Mouse (Mus musculus): ENCODE measurements around the gene Abcg8. TPM values are rescaled to one million over a fixed set of nuclear protein-coding genes. Genes with fewer than 3 reads are reported as not detected.
A peak's percentile ranks its signal among the peaks of the same experiment; 100 is the strongest.

The Abcg8 gene
- polyA plus RNA-seq, 1 experiment from 2014 or later: 0.10 TPM

DNA sequence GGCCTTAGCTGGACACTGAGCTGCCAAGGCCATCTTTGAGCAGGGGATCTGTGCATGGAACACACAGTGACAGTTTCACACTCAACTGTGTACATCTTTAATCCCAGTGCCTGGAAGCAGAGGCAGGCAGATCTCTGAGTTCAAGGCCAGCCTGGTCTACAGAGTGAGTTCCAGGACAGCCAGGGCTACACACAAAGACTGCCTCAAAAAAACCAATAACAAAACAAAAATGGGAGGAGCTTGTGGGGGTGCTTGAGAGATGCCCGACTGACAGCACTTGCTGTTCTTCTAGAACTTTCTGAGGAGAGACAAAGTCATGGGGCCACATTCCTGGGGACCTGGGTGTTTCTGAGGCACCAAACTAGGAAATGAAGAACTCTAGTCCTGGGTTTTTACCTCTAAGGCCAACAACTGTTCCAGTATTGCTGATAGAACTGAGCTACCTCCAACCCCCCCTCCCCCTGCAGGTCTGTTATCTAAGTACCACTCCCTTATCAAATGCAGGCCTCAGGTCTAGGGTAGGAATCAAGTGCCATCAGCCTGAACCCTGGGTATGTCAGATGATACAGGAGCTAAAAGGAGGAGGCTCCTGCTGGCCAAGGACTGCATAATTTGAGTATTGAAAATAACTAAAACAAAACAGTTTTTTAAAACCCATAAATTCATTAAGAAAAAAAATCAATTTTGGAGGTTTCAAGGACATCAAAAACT lies 52.3 kb downstream of the Abcg8 start:
- H3K36me3 ChIP-seq (ENCODE audit: control insufficient read depth, insufficient read depth, low read length): peaks cover 22% of the 10 kb centered on the region
- 64% methylated on average over 1 of the region's 1 CpGs for WGBS
- peak overlapping the region; percentile 35 for H3K4me2 ChIP-seq
- peak overlapping the region; percentile 70 for H3K27ac ChIP-seq (ENCODE audit: low read depth, low read length)
- H3K4me3 ChIP-seq (ENCODE audit: low read depth, low read length): no peak overlapping the region
- H3K4me1 ChIP-seq (replicated peaks; ENCODE audit: control insufficient read depth, insufficient read depth, low read length): peaks cover 12% of the 10 kb centered on the region
- H3K27me3 ChIP-seq (replicated peaks; ENCODE audit: control insufficient read depth, insufficient read depth, low read length): no peaks in the 10 kb centered on the region
- no peak overlapping the region; the same call in 1 of the 2 replicates for H3K9ac ChIP-seq (ENCODE audit: low read depth, low read length)
- DNase-seq (ENCODE audit: low spot score) (no peak), ATAC-seq (replicated peaks; ENCODE audit: low FRiP score) (peak; percentile 98)
- no peaks in the 10 kb centered on the region for H3K9me3 ChIP-seq (ENCODE audit: control insufficient read depth, low read length)

DNA sequence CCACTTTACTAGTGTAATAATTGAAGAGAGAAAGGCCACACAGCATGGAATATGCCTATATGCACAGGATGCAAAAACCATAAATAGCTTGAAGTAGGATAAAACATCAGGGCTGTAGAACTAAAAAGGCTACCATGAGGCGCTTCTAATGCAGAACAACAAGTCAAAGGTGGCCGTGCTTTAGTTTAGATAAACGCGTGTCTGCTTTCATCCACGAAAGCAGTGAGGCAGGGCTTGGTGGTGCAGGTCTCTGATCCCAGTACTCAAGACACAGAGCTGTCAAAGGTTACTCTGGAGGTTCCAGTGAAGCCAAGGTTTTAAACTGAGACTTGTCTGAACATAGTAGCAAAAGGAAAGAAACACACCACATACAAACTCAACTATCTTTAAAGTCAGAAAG lies 53.0 kb downstream of the Abcg8 start:
- Histone ChIP-seq H3K27me3 (replicated peaks; ENCODE audit: control insufficient read depth, insufficient read depth, low read length) (no peaks in the 10 kb centered on the region), H3K9ac (ENCODE audit: low read depth, low read length) (no peak overlapping the region), H3K4me3 (ENCODE audit: low read depth, low read length) (no peak overlapping the region), H3K4me2 (peak overlapping the region; percentile 33; the same call in 1 of the 2 replicates), H3K27ac (ENCODE audit: low read depth, low read length) (peak overlapping the region; percentile 64), H3K36me3 (ENCODE audit: control insufficient read depth, insufficient read depth, low read length) (peaks cover 18% of the 10 kb centered on the region), H3K4me1 (replicated peaks; ENCODE audit: control insufficient read depth, insufficient read depth, low read length) (peaks cover 12% of the 10 kb centered on the region), H3K9me3 (ENCODE audit: control insufficient read depth, low read length) (no peaks in the 10 kb centered on the region)
- WGBS: 69% methylated on average over 5 of the region's 5 CpGs
- no peak for DNase-seq (ENCODE audit: low spot score)
- ATAC-seq (replicated peaks; ENCODE audit: low FRiP score): peak; percentile 51

DNA sequence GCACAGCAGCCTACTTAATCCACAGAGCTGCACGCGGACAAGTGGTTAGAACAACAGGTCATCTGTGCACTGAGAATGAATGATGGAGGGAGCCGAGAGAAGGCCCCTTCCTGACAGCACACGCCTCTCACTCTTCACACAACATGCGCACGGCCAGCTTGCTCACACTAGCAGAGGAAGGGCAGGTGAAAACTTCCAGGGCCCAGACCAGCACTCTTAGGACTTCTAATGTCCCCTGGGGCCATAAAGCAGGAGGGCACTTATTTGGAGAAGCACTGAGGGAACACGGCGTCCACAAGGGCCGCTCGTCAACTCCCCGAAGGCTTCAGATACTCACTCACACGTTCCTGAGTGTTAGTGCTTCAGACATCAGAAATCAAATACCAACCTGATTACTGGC lies 55.3 kb downstream of the Abcg8 start:
- Histone ChIP-seq H3K36me3 (ENCODE audit: control insufficient read depth, insufficient read depth, low read length) (peaks cover 10% of the 10 kb centered on the region), H3K4me1 (replicated peaks; ENCODE audit: control insufficient read depth, insufficient read depth, low read length) (peaks cover 12% of the 10 kb centered on the region), H3K4me2 (no peak overlapping the region), H3K4me3 (ENCODE audit: low read depth, low read length) (no peak overlapping the region), H3K27me3 (replicated peaks; ENCODE audit: control insufficient read depth, insufficient read depth, low read length) (no peaks in the 10 kb centered on the region), H3K9me3 (ENCODE audit: control insufficient read depth, low read length) (no peaks in the 10 kb centered on the region), H3K9ac (ENCODE audit: low read depth, low read length) (no peak overlapping the region), H3K27ac (ENCODE audit: low read depth, low read length) (no peak overlapping the region)
- no peak for ATAC-seq (replicated peaks; ENCODE audit: low FRiP score)
- 90% methylated on average over 12 of the region's 12 CpGs for WGBS
- no peak for DNase-seq (ENCODE audit: low spot score)

DNA sequence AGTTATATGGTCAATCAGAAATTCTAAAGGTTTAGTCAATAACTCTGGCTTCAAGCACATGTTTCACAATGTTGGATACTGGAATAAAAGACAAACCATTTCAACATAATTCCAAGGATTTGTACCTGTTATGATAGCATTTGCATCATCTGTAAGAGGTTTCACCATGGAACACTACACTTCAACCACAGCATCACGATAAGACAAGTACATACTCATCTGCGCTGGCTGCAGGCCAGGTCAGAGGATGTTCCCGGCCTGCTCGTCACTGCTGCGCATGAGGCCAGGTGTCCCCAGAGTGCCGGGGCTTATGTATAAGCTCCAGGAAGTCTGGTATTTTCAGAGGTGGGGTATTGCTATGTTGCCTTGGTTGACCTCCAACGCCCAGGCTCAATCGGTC lies 56.5 kb downstream of the Abcg8 start:
- DNase-seq (ENCODE audit: low spot score) (no peak), ATAC-seq (replicated peaks; ENCODE audit: low FRiP score) (no peak)
- H3K9me3 ChIP-seq (ENCODE audit: control insufficient read depth, low read length): no peaks in the 10 kb centered on the region
- no peak overlapping the region for H3K9ac ChIP-seq (ENCODE audit: low read depth, low read length)
- H3K4me3 ChIP-seq (ENCODE audit: low read depth, low read length): no peak overlapping the region
- peaks cover 12% of the 10 kb centered on the region for H3K4me1 ChIP-seq (replicated peaks; ENCODE audit: control insufficient read depth, insufficient read depth, low read length)
- no peak overlapping the region for H3K4me2 ChIP-seq
- H3K36me3 ChIP-seq (ENCODE audit: control insufficient read depth, insufficient read depth, low read length): peaks cover 8% of the 10 kb centered on the region
- H3K27ac ChIP-seq (ENCODE audit: low read depth, low read length): no peak overlapping the region
- H3K27me3 ChIP-seq (replicated peaks; ENCODE audit: control insufficient read depth, insufficient read depth, low read length): no peaks in the 10 kb centered on the region
- 89% methylated on average over 8 of the region's 8 CpGs for whole genome bisulfite sequencing

DNA sequence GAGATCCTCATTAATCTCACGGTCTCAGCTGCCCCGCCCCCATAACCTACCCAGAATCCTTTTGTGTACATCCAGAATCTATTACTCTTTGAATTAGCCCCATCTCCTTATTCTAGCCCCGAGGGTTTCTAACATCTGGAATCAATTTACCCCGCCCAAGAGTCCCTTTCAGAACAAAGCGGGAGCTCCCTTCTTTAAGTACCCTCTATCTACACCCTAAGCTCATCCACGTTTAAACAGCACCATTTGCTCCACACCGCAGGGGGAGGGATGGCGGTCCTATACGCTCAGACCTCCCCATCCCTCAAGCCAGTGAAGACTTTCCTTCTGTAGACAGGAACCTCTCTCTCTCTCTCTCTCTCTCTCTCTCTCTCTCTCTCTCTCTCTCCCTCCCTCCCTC lies 60.6 kb downstream of the Abcg8 start:
- no peak overlapping the region for H3K4me2 ChIP-seq
- H3K9ac ChIP-seq (ENCODE audit: low read depth, low read length): no peak overlapping the region
- H3K9me3 ChIP-seq (ENCODE audit: control insufficient read depth, low read length): no peaks in the 10 kb centered on the region
- no peaks in the 10 kb centered on the region for H3K27me3 ChIP-seq (replicated peaks; ENCODE audit: control insufficient read depth, insufficient read depth, low read length)
- H3K36me3 ChIP-seq (ENCODE audit: control insufficient read depth, insufficient read depth, low read length): peaks cover 12% of the 10 kb centered on the region
- 72% methylated on average over 9 of the region's 9 CpGs for WGBS
- H3K4me3 ChIP-seq (ENCODE audit: low read depth, low read length): no peak overlapping the region
- ATAC-seq (replicated peaks; ENCODE audit: low FRiP score): no peak
- no peak for DNase-seq (ENCODE audit: low spot score)
- no peaks in the 10 kb centered on the region for H3K4me1 ChIP-seq (replicated peaks; ENCODE audit: control insufficient read depth, insufficient read depth, low read length)
- H3K27ac ChIP-seq (ENCODE audit: low read depth, low read length): no peak overlapping the region

DNA sequence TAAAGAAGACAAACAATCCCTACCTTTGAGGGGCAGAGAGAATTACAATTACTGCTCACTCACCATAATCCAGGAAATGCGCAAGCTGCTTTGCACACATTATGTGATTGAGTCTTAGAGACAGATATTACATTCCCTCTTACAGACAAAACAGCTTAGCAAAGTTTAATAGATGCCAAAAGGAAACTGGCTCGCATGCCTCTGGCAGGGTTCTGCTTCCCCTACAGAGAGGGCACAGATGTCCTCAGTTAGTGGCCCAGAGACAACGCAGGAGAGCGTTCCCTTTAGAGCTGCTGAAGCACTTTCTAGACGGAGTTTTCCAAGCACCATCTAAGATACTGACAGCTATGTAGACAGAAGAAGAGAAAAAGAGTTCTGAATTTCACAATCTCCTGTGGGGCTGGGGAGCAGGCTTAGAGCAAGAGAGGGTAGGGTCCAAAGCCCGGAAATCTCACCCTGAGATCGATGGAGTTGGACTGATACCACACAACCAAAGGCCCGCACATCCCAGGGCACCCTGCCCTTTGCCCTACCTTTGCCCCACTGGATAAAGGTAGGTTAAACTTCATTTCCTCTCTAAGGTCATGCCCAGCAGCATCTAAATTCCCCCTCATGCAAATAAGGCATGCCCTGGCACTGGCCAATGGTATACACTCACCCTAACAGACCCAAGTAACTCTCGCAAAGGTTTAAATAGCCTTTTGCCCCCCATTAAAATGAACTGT lies 62.1 kb downstream of the Abcg8 start:
- 88% methylated on average over 9 of the region's 9 CpGs for WGBS
- H3K27ac ChIP-seq (ENCODE audit: low read depth, low read length): no peak overlapping the region

DNA sequence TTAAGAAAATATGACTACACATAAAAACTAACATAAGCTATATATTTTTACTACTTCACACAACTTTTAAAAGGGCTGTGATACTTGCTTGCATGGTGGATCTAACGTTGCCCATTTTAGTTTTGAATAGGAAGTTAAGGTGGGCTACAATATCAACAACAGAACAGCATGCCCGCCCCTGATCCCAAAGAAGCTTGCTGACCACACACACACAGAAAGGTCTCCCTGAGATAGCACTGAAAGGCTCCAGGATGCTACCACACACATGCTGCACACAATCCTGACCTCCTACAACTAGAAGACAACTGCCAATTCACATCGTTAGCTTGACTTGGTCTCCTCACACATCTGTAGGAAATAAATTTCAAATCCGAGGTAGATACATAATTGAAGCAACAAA lies 68.2 kb downstream of the Abcg8 start:
- Histone ChIP-seq H3K4me1 (replicated peaks; ENCODE audit: control insufficient read depth, insufficient read depth, low read length) (no peaks in the 10 kb centered on the region), H3K4me3 (ENCODE audit: low read depth, low read length) (no peak overlapping the region), H3K36me3 (ENCODE audit: control insufficient read depth, insufficient read depth, low read length) (no peaks in the 10 kb centered on the region; the same call in 1 of the 2 replicates), H3K27me3 (replicated peaks; ENCODE audit: control insufficient read depth, insufficient read depth, low read length) (no peaks in the 10 kb centered on the region), H3K4me2 (no peak overlapping the region), H3K9ac (ENCODE audit: low read depth, low read length) (no peak overlapping the region), H3K9me3 (ENCODE audit: control insufficient read depth, low read length) (no peaks in the 10 kb centered on the region), H3K27ac (ENCODE audit: low read depth, low read length) (no peak overlapping the region)
- DNase-seq (ENCODE audit: low spot score) (no peak), ATAC-seq (replicated peaks; ENCODE audit: low FRiP score) (no peak)
- 82% methylated on average over 4 of the region's 4 CpGs for WGBS

More for the DNA sequence above, 62.1 kb downstream of the Abcg8 start:
- no peaks in the 10 kb centered on the region for H3K4me1 ChIP-seq (replicated peaks; ENCODE audit: control insufficient read depth, insufficient read depth, low read length)
- H3K4me3 ChIP-seq (ENCODE audit: low read depth, low read length): no peak overlapping the region
- no peak overlapping the region for H3K4me2 ChIP-seq
- no peaks in the 10 kb centered on the region for H3K27me3 ChIP-seq (replicated peaks; ENCODE audit: control insufficient read depth, insufficient read depth, low read length)
- peaks cover 12% of the 10 kb centered on the region for H3K36me3 ChIP-seq (ENCODE audit: control insufficient read depth, insufficient read depth, low read length)
- H3K9ac ChIP-seq (ENCODE audit: low read depth, low read length): no peak overlapping the region
- H3K9me3 ChIP-seq (ENCODE audit: control insufficient read depth, low read length): no peaks in the 10 kb centered on the region
- no peak for ATAC-seq (replicated peaks; ENCODE audit: low FRiP score)
- DNase-seq (ENCODE audit: low spot score): no peak

DNA sequence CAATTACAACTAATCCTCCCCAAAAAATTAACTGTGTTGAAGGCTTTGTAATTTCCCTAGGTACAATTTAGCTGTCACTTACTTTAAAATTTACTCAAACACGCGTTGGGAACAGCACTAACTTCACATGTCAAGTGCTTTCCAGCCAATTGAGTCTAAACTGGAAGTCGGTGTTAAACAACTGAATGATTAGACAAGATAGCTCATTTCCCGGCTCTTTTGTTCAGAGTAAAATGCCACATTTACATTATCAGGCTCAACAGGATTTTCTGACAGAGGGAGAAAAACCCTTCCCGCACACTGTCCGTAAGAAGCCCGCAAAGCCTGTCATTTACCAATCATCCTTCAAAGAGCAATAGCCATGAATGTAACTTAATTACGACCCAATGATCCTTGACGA lies 68.9 kb downstream of the Abcg8 start:
- whole genome bisulfite sequencing: 79% methylated on average over 9 of the region's 9 CpGs
- Histone ChIP-seq H3K4me2 (no peak overlapping the region), H3K27me3 (replicated peaks; ENCODE audit: control insufficient read depth, insufficient read depth, low read length) (no peaks in the 10 kb centered on the region), H3K9ac (ENCODE audit: low read depth, low read length) (no peak overlapping the region), H3K9me3 (ENCODE audit: control insufficient read depth, low read length) (no peaks in the 10 kb centered on the region), H3K4me1 (replicated peaks; ENCODE audit: control insufficient read depth, insufficient read depth, low read length) (no peaks in the 10 kb centered on the region), H3K4me3 (ENCODE audit: low read depth, low read length) (no peak overlapping the region), H3K27ac (ENCODE audit: low read depth, low read length) (no peak overlapping the region), H3K36me3 (ENCODE audit: control insufficient read depth, insufficient read depth, low read length) (no peaks in the 10 kb centered on the region; the same call in 1 of the 2 replicates)
- DNase-seq (ENCODE audit: low spot score): no peak
- ATAC-seq (replicated peaks; ENCODE audit: low FRiP score): no peak

DNA sequence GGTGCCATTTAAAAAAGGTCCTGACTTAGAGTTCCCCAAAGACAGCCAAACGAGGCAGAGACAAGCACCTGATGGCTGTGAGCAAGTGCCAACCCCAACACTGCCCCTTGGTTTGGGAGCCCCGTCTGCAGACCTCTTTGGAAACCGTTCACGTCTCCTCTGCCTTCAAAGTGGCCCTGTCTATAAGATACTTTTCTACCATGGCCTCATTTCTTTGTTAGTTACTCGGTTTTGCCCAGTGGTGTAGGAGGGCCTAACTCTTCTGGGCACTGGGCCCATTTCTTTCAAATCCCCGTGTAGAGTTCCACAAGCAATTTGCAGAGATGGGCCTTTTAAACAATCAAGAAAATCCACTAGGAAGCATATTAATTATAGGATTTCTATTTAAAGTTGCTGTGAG lies 71.1 kb downstream of the Abcg8 start:
- Histone ChIP-seq H3K9me3 (ENCODE audit: control insufficient read depth, low read length) (no peaks in the 10 kb centered on the region), H3K4me3 (ENCODE audit: low read depth, low read length) (no peak overlapping the region), H3K27me3 (replicated peaks; ENCODE audit: control insufficient read depth, insufficient read depth, low read length) (no peaks in the 10 kb centered on the region), H3K9ac (ENCODE audit: low read depth, low read length) (no peak overlapping the region), H3K27ac (ENCODE audit: low read depth, low read length) (no peak overlapping the region), H3K36me3 (ENCODE audit: control insufficient read depth, insufficient read depth, low read length) (peaks cover 14% of the 10 kb centered on the region), H3K4me1 (replicated peaks; ENCODE audit: control insufficient read depth, insufficient read depth, low read length) (no peaks in the 10 kb centered on the region), H3K4me2 (no peak overlapping the region)
- 84% methylated on average over 6 of the region's 6 CpGs for WGBS
- no peak for DNase-seq (ENCODE audit: low spot score)
- ATAC-seq (replicated peaks; ENCODE audit: low FRiP score): no peak
